ENCODE assay signal across 11 mouse cellular contexts in the genomic region with DNA sequence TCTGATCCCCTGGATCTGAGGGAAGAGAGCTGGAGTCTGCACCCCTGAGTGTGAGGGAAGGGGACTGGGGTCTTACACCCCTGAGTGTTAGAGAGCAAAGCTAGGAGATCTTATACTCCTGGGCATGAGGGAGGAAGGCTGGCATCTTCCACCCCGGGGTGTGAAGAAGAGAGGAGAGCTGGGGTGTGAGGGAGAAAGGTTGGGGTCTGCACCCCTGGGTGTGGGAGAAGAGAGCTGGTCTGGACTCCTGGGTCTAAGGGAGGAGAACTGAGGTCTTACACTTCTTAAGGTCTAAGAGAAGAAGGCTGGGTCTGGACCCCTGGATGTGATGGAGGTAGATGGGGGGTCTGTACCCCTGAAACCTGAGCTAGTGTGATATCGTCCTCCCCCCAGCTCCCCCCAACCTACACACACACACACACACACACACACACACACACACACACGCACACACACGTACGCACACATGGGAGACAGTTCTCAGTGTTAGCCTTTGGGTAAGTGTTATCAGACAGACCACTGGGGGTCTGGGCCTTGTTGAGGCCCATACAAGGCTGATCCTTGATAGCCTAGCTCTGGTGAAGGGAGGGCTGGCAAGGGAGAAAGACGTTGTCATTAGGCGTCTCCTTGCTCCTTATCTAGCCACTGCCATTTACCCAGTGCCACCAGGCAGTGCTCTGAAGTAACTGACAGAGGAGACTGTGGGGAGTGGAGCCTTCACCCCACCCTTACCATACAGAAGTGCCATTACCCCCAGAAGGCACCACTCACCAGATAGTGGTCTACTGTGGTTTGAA. TPM values are rescaled to one million over a fixed set of nuclear protein-coding genes. Genes with fewer than 3 reads are reported as not detected.
DNase-seq lines count a peak whose midpoint lies in the region; ATAC-seq and TF ChIP-seq lines count a peak whose summit lies in the region.
"Had no signal": no experiment of that assay in that cellular context is flagged by ENCODE, and none has a peak within 500 bp of the region (broad histone marks: within the 10 kb centered on the region; RNA-seq: fewer than 3 reads in every experiment).

No protein-coding gene starts in this region.

- intact Hi-C loops in left cerebral cortex, postnatal 25 days (cut with DNase I) = no loop called here

- 56% methylated on average over 7 of the region's 7 CpGs for WGBS in heart, postnatal 0 days
- WGBS in neural tube, embryonic 15.5 days = 79% methylated on average over 6 of the region's 7 CpGs

- H3K4me2 ChIP-seq in heart, postnatal 0 days (ENCODE audit: low read depth, low read length) = peak overlapping the region; percentile 30; the same call in 1 of the 2 replicates
- peak overlapping the region; percentile 11; the same call in 1 of the 2 replicates for H3K4me2 ChIP-seq in neural tube, embryonic 15.5 days

- peak overlapping the region; percentile 26; the same call in 1 of the 2 replicates for H3K4me3 ChIP-seq in heart, postnatal 0 days (ENCODE audit: low read depth, low read length)
- H3K4me3 ChIP-seq in G1E (ENCODE audit: low read depth, low read length) = peak overlapping the region; percentile 81
- no peak overlapping the region for H3K4me3 ChIP-seq in neural tube, embryonic 15.5 days (replicated peaks)

- H3K36me3 ChIP-seq in heart, postnatal 0 days (replicated peaks; ENCODE audit: control insufficient read depth, insufficient read depth, low read length) = no peaks in the 10 kb centered on the region
- peaks cover 39% of the 10 kb centered on the region for H3K36me3 ChIP-seq in G1E (replicated peaks)
- H3K36me3 ChIP-seq in neural tube, embryonic 15.5 days = no peaks in the 10 kb centered on the region

- ATAC-seq in heart, postnatal 0 days (ENCODE audit: insufficient read depth, low read depth) = no peak
- ATAC-seq in G1E (ENCODE audit: extremely low read depth, insufficient number of reproducible peaks, low FRiP score, poor library complexity, severe bottlenecking) = peak; percentile 43
- peak; percentile 73 for ATAC-seq in erythroid progenitor cell, adult 5-6 weeks (replicated peaks; ENCODE audit: low FRiP score, poor library complexity, severe bottlenecking)
- no peak for ATAC-seq in neural tube, embryonic 15.5 days (ENCODE audit: low FRiP score)
- ATAC-seq in cerebellum, adult (ENCODE audit: insufficient number of reproducible peaks, low FRiP score, low TSS enrichment) = no peak
- ATAC-seq: midbrain, embryonic 16.5 days; Patski had no signal

- DNase-seq in heart, postnatal 0 days (ENCODE audit: low spot score) = no peak
- no peak for DNase-seq in heart, adult 18-20 months
- no peak for DNase-seq in G1E (ENCODE audit: low spot score)
- DNase-seq in left cerebral cortex, postnatal 25 days (ENCODE audit: low spot score in 2 of 2) = no peak
- DNase-seq in lung, postnatal 14 days = no peak
- DNase-seq: cerebellum, postnatal 10 days had no signal

- H3K27ac ChIP-seq in heart, postnatal 0 days (ENCODE audit: low read depth) = no peak overlapping the region; the same call in 1 of the 2 replicates
- H3K27ac ChIP-seq in neural tube, embryonic 15.5 days (replicated peaks) = no peak overlapping the region

- H3K4me1 ChIP-seq in heart, postnatal 0 days (ENCODE audit: control insufficient read depth, insufficient read depth) = peaks cover 4% of the 10 kb centered on the region; the same call in 1 of the 2 replicates
- peaks cover 82% of the 10 kb centered on the region for H3K4me1 ChIP-seq in G1E (ENCODE audit: insufficient read depth, low read depth, low read length)
- peaks cover 7% of the 10 kb centered on the region; the same call in 1 of the 2 replicates for H3K4me1 ChIP-seq in neural tube, embryonic 15.5 days

- no peaks in the 10 kb centered on the region for H3K9me3 ChIP-seq in heart, postnatal 0 days (replicated peaks; ENCODE audit: control insufficient read depth, low read length)
- no peaks in the 10 kb centered on the region for H3K9me3 ChIP-seq in G1E (replicated peaks)
- no peaks in the 10 kb centered on the region for H3K9me3 ChIP-seq in neural tube, embryonic 15.5 days (replicated peaks)

- TF ChIP-seq CTCF in heart, postnatal 0 days (IDR thresholded peaks at IDR 0.05; ENCODE audit: low read depth) = no peak
- no peak for TF ChIP-seq CTCF in G1E (IDR thresholded peaks at IDR 0.05; ENCODE audit: low read depth, low read length)

- no peak for TF ChIP-seq EP300 in heart, postnatal 0 days (IDR thresholded peaks at IDR 0.05; ENCODE audit: low read depth)

- no peak overlapping the region for H3K9ac ChIP-seq in heart, postnatal 0 days (replicated peaks; ENCODE audit: low read depth, low read length)
- H3K9ac ChIP-seq in neural tube, embryonic 15.5 days (replicated peaks) = no peak overlapping the region

- H3K27me3 ChIP-seq in heart, postnatal 0 days (ENCODE audit: control insufficient read depth, insufficient read depth, low read length) = no peaks in the 10 kb centered on the region
- no peaks in the 10 kb centered on the region for H3K27me3 ChIP-seq in G1E (ENCODE audit: insufficient read depth, low read length)
- no peaks in the 10 kb centered on the region for H3K27me3 ChIP-seq in neural tube, embryonic 15.5 days (replicated peaks)
- H3K27me3 ChIP-seq: Patski had no signal

RNA-seq across cellular contexts. Expression of a gene that starts 1.1 kb away (rescaled TPM):
- total RNA-seq in heart, postnatal 0 days (2014; rRNA removed; ENCODE audit: low replicate concordance) = 0.69 and 2.0 TPM in 2 replicates
- polyA plus RNA-seq in heart, postnatal 0 days (2015; fragmentation: Nextera tagmentation; extraction: Ambion mirVana) = 0.85 and 0.98 TPM in 2 replicates
- total RNA-seq in heart, adult 18-20 months (2021) = 1 to 10 TPM in 1 of 2 experiments, under 1 TPM in 1; 0.69 to 2.4 TPM
- total RNA-seq in G1E (2014; fragmentation: Nextera tagmentation) (14.0 and 40.3 TPM in 2 replicates), G1E (2017) (20.4 and 22.9 TPM in 2 replicates)
- polyA plus RNA-seq in G1E (2012) = 66.2 and 70.4 TPM in 2 replicates
- total RNA-seq in erythroid progenitor cell, adult 5-6 weeks (2015; ENCODE audit: low replicate concordance) = 237 and 287 TPM in 2 replicates
- total RNA-seq in erythroid progenitor cell, adult 5-6 weeks (2017; ENCODE audit: low replicate concordance) = 417 and 443 TPM in 2 replicates
- 3.0 and 11.2 TPM in 2 replicates for polyA plus RNA-seq in neural tube, embryonic 15.5 days (2015; fragmentation: Nextera tagmentation; extraction: Ambion mirVana)
- under 1 TPM in 1 of 2 experiments, not detected in 1; 0.50 TPM for total RNA-seq in left cerebral cortex, postnatal 25 days (2021)
- polyA plus RNA-seq: Patski had no signal

RNA-seq across cellular contexts. Expression of a gene that starts 22.2 kb away (rescaled TPM):
- total RNA-seq in heart, postnatal 0 days (2014; rRNA removed; ENCODE audit: low replicate concordance) = not detected in 2 replicates
- polyA plus RNA-seq in heart, postnatal 0 days (2015; fragmentation: Nextera tagmentation; extraction: Ambion mirVana) = not detected in 2 replicates
- total RNA-seq in heart, adult 18-20 months (2021) = not detected
- not detected in 2 replicates for total RNA-seq in G1E (2014; fragmentation: Nextera tagmentation)
- not detected in 2 replicates for total RNA-seq in G1E (2017)
- polyA plus RNA-seq in G1E (2012) = not detected in 2 replicates
- total RNA-seq in erythroid progenitor cell, adult 5-6 weeks (2015; ENCODE audit: low replicate concordance) = not detected in 2 replicates
- not detected in 2 replicates for total RNA-seq in erythroid progenitor cell, adult 5-6 weeks (2017; ENCODE audit: low replicate concordance)
- polyA plus RNA-seq in neural tube, embryonic 15.5 days (2015; fragmentation: Nextera tagmentation; extraction: Ambion mirVana) = 0.06 TPM in 1 of 2 replicates, not detected in the other
- not detected for total RNA-seq in left cerebral cortex, postnatal 25 days (2021)
- polyA plus RNA-seq: midbrain, embryonic 16.5 days; Patski had no signal

RNA-seq across cellular contexts. Expression of a gene that starts 28.2 kb away (rescaled TPM):
- 15.5 and 30.2 TPM in 2 replicates for total RNA-seq in heart, postnatal 0 days (2014; rRNA removed; ENCODE audit: low replicate concordance)
- polyA plus RNA-seq in heart, postnatal 0 days (2015; fragmentation: Nextera tagmentation; extraction: Ambion mirVana) = 13.1 and 13.5 TPM in 2 replicates
- 1 to 10 TPM; 6.6 to 8.4 TPM for total RNA-seq in heart, adult 18-20 months (2021)
- total RNA-seq in G1E (2014; fragmentation: Nextera tagmentation) (21.7 and 77.3 TPM in 2 replicates), G1E (2017) (16.1 and 19.1 TPM in 2 replicates)
- 61.5 and 67.4 TPM in 2 replicates for polyA plus RNA-seq in G1E (2012)
- 33.9 and 52.0 TPM in 2 replicates for total RNA-seq in erythroid progenitor cell, adult 5-6 weeks (2015; ENCODE audit: low replicate concordance)
- 25.2 and 42.7 TPM in 2 replicates for total RNA-seq in erythroid progenitor cell, adult 5-6 weeks (2017; ENCODE audit: low replicate concordance)
- 34.4 and 38.3 TPM in 2 replicates for polyA plus RNA-seq in neural tube, embryonic 15.5 days (2015; fragmentation: Nextera tagmentation; extraction: Ambion mirVana)
- total RNA-seq in left cerebral cortex, postnatal 25 days (2021) = 10 to 100 TPM; 38.1 to 40.2 TPM

RNA-seq across cellular contexts. Expression of a gene that starts 37.5 kb away (rescaled TPM):
- total RNA-seq in heart, postnatal 0 days (2014; rRNA removed; ENCODE audit: low replicate concordance) = not detected in 2 replicates
- 0.14 TPM in 1 of 2 replicates, not detected in the other for polyA plus RNA-seq in heart, postnatal 0 days (2015; fragmentation: Nextera tagmentation; extraction: Ambion mirVana)
- total RNA-seq in heart, adult 18-20 months (2021) = under 1 TPM in 1 of 2 experiments, not detected in 1; 0.32 TPM
- total RNA-seq in G1E (2014; fragmentation: Nextera tagmentation) (not detected in 2 replicates), G1E (2017) (not detected in 2 replicates)
- not detected in 2 replicates for polyA plus RNA-seq in G1E (2012)
- total RNA-seq in erythroid progenitor cell, adult 5-6 weeks (2015; ENCODE audit: low replicate concordance) = not detected in 2 replicates
- total RNA-seq in erythroid progenitor cell, adult 5-6 weeks (2017; ENCODE audit: low replicate concordance) = not detected in 2 replicates
- polyA plus RNA-seq in neural tube, embryonic 15.5 days (2015; fragmentation: Nextera tagmentation; extraction: Ambion mirVana) = 0.24 and 0.29 TPM in 2 replicates
- total RNA-seq in left cerebral cortex, postnatal 25 days (2021) = not detected
- polyA plus RNA-seq: Patski had no signal

RNA-seq across cellular contexts. Expression of a gene that starts 54.7 kb away (rescaled TPM):
- 0.95 and 4.1 TPM in 2 replicates for total RNA-seq in heart, postnatal 0 days (2014; rRNA removed; ENCODE audit: low replicate concordance)
- polyA plus RNA-seq in heart, postnatal 0 days (2015; fragmentation: Nextera tagmentation; extraction: Ambion mirVana) = 2.8 and 2.9 TPM in 2 replicates
- total RNA-seq in heart, adult 18-20 months (2021) = 1 to 10 TPM; 2.5 TPM
- total RNA-seq in G1E (2014; fragmentation: Nextera tagmentation) = 8.9 and 12.5 TPM in 2 replicates
- 5.4 and 6.0 TPM in 2 replicates for total RNA-seq in G1E (2017)
- polyA plus RNA-seq in G1E (2012) = 3.1 and 3.5 TPM in 2 replicates
- 0.72 TPM in 1 of 2 replicates, not detected in the other for total RNA-seq in erythroid progenitor cell, adult 5-6 weeks (2015; ENCODE audit: low replicate concordance)
- 0.39 TPM in 1 of 2 replicates, not detected in the other for total RNA-seq in erythroid progenitor cell, adult 5-6 weeks (2017; ENCODE audit: low replicate concordance)
- polyA plus RNA-seq in neural tube, embryonic 15.5 days (2015; fragmentation: Nextera tagmentation; extraction: Ambion mirVana) = 20.0 and 20.2 TPM in 2 replicates
- 10 to 100 TPM; 13.2 to 16.9 TPM for total RNA-seq in left cerebral cortex, postnatal 25 days (2021)

Comparison
In these comparisons a context has a peak if more than half of its experiments do, and no peak if none do; other contexts are left out.
1. ATAC-seq: peak in G1E (single experiment) and erythroid progenitor cell, adult 5-6 weeks (single experiment); none in heart, postnatal 0 days (single experiment), neural tube, embryonic 15.5 days (single experiment) and cerebellum, adult (single experiment).